Mouse (Mus musculus): ENCODE results near the gene Pgm1.

GRCm38 (mm10) chr4:99939711-99940505, 10.7 kb downstream of the Pgm1 start:
- no peak for TF ChIP-seq CTCF (IDR thresholded peaks at IDR 0.05; ENCODE audit: low read depth, low read length)
- no peak for TF ChIP-seq GATA1 (IDR thresholded peaks at IDR 0.05; ENCODE audit: borderline replicate concordance, low read length)
- no peak for TF ChIP-seq TAL1 (conservative IDR thresholded peaks at IDR 0.05; ENCODE audit: low read depth, low read length)
- no peak for TF ChIP-seq POLR2AphosphoS5 (IDR thresholded peaks at IDR 0.05; ENCODE audit: insufficient replicate concordance, low read depth, low read length)

All from G1E (cell line).